Mouse (Mus musculus) gastrocnemius, postnatal 10 days (tissue): ENCODE data around the gene Lbhd1. TPM values are rescaled to one million over a fixed set of nuclear protein-coding genes. Genes with fewer than 3 reads are reported as not detected.
"Not testable (repeated sequence)": the region's sequence is repeated elsewhere in the genome, so short reads cannot be mapped to it uniquely, and the experiment has no call there.

Experiments
- DNase-seq: peaks from one replicate; pipeline ENCODE4 v3.0.0; 2021; ENCODE audit warnings: mixed read lengths
- total RNA-seq, 2 experiments: library from RNA; stranded (reverse); gene quantifications; 2 replicates each; pipeline ENCODE4 v1.2.3; 2021

The Lbhd1 gene
- total RNA-seq, 2 experiments from 2014 or later = 7.2 to 11.8 TPM

- peak; percentile 93 for DNase-seq
These were observed 12.0 kb upstream of the Lbhd1 start, which contains the start of gene Ubxn1 for GRCm38 (mm10) chr19:8871267-8872186. Gene Ubxn1, plus strand, starts transcription at chr19:8871496.

GRCm38 (mm10) chr19:8872266-8872840, 11.2 kb upstream of the Lbhd1 start:
- no peak for DNase-seq

- no peak for DNase-seq
These were observed 8.5 kb upstream of the Lbhd1 start for GRCm38 (mm10) chr19:8875031-8875430.

GRCm38 (mm10) chr19:8880311-8881033, 3.1 kb upstream of the Lbhd1 start, which contains the start of gene Uqcc3:
Gene Uqcc3, minus strand, starts transcription at chr19:8880923.
- DNase-seq = peak; percentile 84

GRCm38 (mm10) chr19:8881034-8881392, 2.5 kb upstream of the Lbhd1 start:
- no peak for DNase-seq

GRCm38 (mm10) chr19:8886916-8887584, 3.5 kb downstream of the Lbhd1 start:
- DNase-seq = no peak

GRCm38 (mm10) chr19:8887585-8888463, 4.3 kb downstream of the Lbhd1 start:
- no peak for DNase-seq

GRCm38 (mm10) chr19:8888511-8889385, 5.2 kb downstream of the Lbhd1 start, which contains the start of the genes 1810009A15Rik and Gm49416:
Gene 1810009A15Rik, plus strand, starts transcription at chr19:8888853.
Gene Gm49416, plus strand, starts transcription at chr19:8888926.
- DNase-seq = peak; percentile 91

- peak; percentile 80 for DNase-seq
These were observed 9.6 kb downstream of the Lbhd1 start, which contains the start of gene Ints5 for GRCm38 (mm10) chr19:8892829-8893766. Gene Ints5, plus strand, starts transcription at chr19:8893005.

- no peak for DNase-seq
These were observed 11.9 kb downstream of the Lbhd1 start for GRCm38 (mm10) chr19:8895397-8895960.

GRCm38 (mm10) chr19:8896231-8896630, 12.7 kb downstream of the Lbhd1 start:
- DNase-seq = not testable (repeated sequence)

- DNase-seq = peak; percentile 58
These were observed 13.8 kb downstream of the Lbhd1 start for GRCm38 (mm10) chr19:8897211-8897864.

GRCm38 (mm10) chr19:8897865-8898495, 14.4 kb downstream of the Lbhd1 start, which contains the start of gene Ganab:
Gene Ganab, plus strand, starts transcription at chr19:8898071.
- DNase-seq = peak; percentile 91

GRCm38 (mm10) chr19:8898576-8898975, 15.0 kb downstream of the Lbhd1 start:
- no peak for DNase-seq

GRCm38 (mm10) chr19:8899079-8899478, 15.5 kb downstream of the Lbhd1 start:
- DNase-seq = no peak

- DNase-seq = no peak
These were observed 19.9 kb downstream of the Lbhd1 start for GRCm38 (mm10) chr19:8903412-8903811.

- no peak for DNase-seq
These were observed 25.0 kb downstream of the Lbhd1 start for GRCm38 (mm10) chr19:8908531-8908930.
